Mouse (Mus musculus) ES-E14 (cell line): ENCODE results near the gene Fmnl3. TPM values are rescaled to one million over a fixed set of nuclear protein-coding genes. Genes with fewer than 3 reads are reported as not detected.

Experiments used
- DNase-seq: peaks from one replicate; pipeline ENCODE4 v3.0.0-alpha.2; 2013; ENCODE audit warnings: low read depth, low spot score
- H3K27ac ChIP-seq: 2 replicates; pipeline ENCODE4 v1.5.1; 2012; ENCODE audit warnings: low read depth, mild to moderate bottlenecking, low read length, moderate library complexity, mixed read lengths; ENCODE audit not compliant: poor library complexity, insufficient read depth, severe bottlenecking
- H3K36me3 ChIP-seq: 2 replicates; pipeline ENCODE4 v1.6.1; 2012; ENCODE audit warnings: mild to moderate bottlenecking, low read length, moderate library complexity, mixed read lengths; ENCODE audit not compliant: control insufficient read depth, poor library complexity, insufficient read depth, severe bottlenecking
- H3K4me1 ChIP-seq, 2 experiments: fragments of 150-350 bp in 1 of 2; sonication (generic) in 1 of 2; 2 replicates each; pipeline ENCODE4 v1.6.1; 2012; ENCODE audit warnings: low read length in 2 of 2, mild to moderate bottlenecking in 1 of 2, mixed read lengths in 1 of 2; ENCODE audit not compliant: control insufficient read depth in 2 of 2, insufficient read depth in 2 of 2, poor library complexity in 1 of 2
- H3K4me3 ChIP-seq, 2 experiments: fragments of 150-350 bp in 1 of 2; sonication (generic) in 1 of 2; 2 replicates each; pipeline ENCODE4 v1.5.1; 2012; ENCODE audit warnings: low read length in 2 of 2, low read depth in 1 of 2, mild to moderate bottlenecking in 1 of 2, mixed read lengths in 1 of 2; ENCODE audit not compliant: insufficient read depth in 1 of 2, poor library complexity in 1 of 2, severe bottlenecking in 1 of 2
- H3K9ac ChIP-seq: 2 replicates; pipeline ENCODE4 v1.6.1; 2012; ENCODE audit warnings: low read depth, mild to moderate bottlenecking, low read length, mixed read lengths; ENCODE audit not compliant: poor library complexity, insufficient read depth, severe bottlenecking
- H3K9me3 ChIP-seq: fragments of 150-350 bp; sonication (generic); 2 replicates; pipeline ENCODE4 v1.6.1; 2012; ENCODE audit warnings: low read depth, mild to moderate bottlenecking, low read length; ENCODE audit not compliant: control insufficient read depth, insufficient read depth
- CHD2 ChIP-seq: IDR thresholded peaks from 2 replicates; pipeline ENCODE4 v1.6.1; 2014; ENCODE audit warnings: mild to moderate bottlenecking, low read depth, low read length, inconsistent platforms
- HCFC1 ChIP-seq: IDR thresholded peaks from 2 replicates; pipeline ENCODE4 v1.6.1; 2012; ENCODE audit warnings: low read length, inconsistent platforms, borderline replicate concordance; ENCODE audit not compliant: insufficient read depth
- MAFK ChIP-seq: IDR thresholded peaks from 2 replicates; pipeline ENCODE4 v1.6.1; 2014; ENCODE audit warnings: mild to moderate bottlenecking, low read depth, low read length, inconsistent platforms; ENCODE audit not compliant: insufficient read depth
- ZC3H11A ChIP-seq: IDR thresholded peaks from 2 replicates; pipeline ENCODE4 v1.6.1; 2012; ENCODE audit warnings: low read depth, mild to moderate bottlenecking, inconsistent platforms, low read length, borderline replicate concordance
- ZNF384 ChIP-seq: IDR thresholded peaks from 2 replicates; pipeline ENCODE4 v1.6.1; 2012; ENCODE audit warnings: low read depth, low read length, inconsistent platforms
- in situ Hi-C, 2 experiments: fragments of 600-800 bp; cut with MboI; formaldehyde crosslinking; loops; one replicate each; pipeline ENCODE4 v1.15.1; 2025; ENCODE audit warnings: low sequenced_read_pairs in 2 of 2, inconsistent platforms in 1 of 2; ENCODE audit not compliant: unreplicated experiment in 2 of 2
- total RNA-seq: library from RNA; depleted of rRNA; stranded (reverse); fragments of 300-350 nt; gene quantifications from 2 replicates; pipeline ENCODE4 v1.2.3, GENCODE M21; 2012

Gene Fmnl3
- total RNA-seq, 1 experiment = 16.8 TPM

- Histone ChIP-seq H3K9ac (no peak overlapping the region), H3K9me3 (no peaks in the 10 kb centered on the region), H3K36me3 (no peaks in the 10 kb centered on the region), H3K4me1 (no peaks in the 10 kb centered on the region; a peak in 1 of 4 replicates), H3K4me3 (no peak overlapping the region), H3K27ac (no peak overlapping the region)
- TF ChIP-seq MAFK = no peak
- TF ChIP-seq HCFC1 = no peak
- TF ChIP-seq ZNF384 = no peak
- no peak for TF ChIP-seq CHD2
- TF ChIP-seq ZC3H11A = no peak
- DNase-seq = no peak
- in situ Hi-C loops = no loop called here
Observed at GRCm38 (mm10) chr15:99343414-99344147, 26.7 kb downstream of the Fmnl3 start.

DNA sequence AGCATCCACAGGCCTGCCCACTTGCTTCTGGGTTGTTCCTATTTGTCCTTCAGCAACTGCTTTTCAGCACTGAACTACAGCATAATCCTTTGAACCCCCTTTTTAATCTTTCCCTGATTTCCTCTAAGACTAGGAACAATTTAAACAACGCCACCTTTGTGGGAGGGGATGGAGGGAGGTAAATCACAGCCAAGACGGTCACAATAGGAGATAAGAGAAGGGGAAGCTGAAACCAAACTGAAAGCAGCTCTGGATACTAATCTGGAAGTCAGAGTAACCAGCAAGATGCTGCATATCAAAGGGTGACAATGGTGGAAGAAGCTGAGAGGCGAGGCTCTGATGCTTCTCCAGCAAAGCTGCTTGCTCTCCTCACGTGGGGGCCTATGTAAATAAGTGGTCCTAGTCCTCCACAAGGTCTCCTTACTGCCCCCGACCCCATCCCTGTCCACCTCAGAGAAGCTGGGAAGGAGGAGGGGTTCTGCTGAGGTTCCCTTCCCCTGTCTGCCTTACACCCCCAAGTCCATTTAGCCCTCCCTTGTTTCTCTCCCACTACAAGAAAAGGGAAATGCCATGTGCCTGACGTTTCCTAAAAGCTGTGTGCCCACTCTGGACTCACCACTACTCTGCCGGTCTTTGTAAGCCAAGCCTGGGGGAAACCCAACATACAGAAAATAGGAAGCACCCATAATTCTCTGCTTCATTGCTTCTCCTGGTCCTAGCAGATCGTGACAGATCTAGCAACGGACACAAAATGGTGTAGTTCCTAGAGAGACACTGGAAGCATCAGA, 27.9 kb downstream of the Fmnl3 start:
- in situ Hi-C loops = no loop called here
- Histone ChIP-seq H3K9me3 (no peaks in the 10 kb centered on the region), H3K36me3 (no peaks in the 10 kb centered on the region), H3K9ac (no peak overlapping the region), H3K27ac (no peak overlapping the region), H3K4me1 (no peaks in the 10 kb centered on the region; a peak in 1 of 4 replicates), H3K4me3 (no peak overlapping the region)
- DNase-seq = no peak
- no peak for TF ChIP-seq ZNF384
- no peak for TF ChIP-seq ZC3H11A
- TF ChIP-seq HCFC1 = no peak
- no peak for TF ChIP-seq MAFK
- no peak for TF ChIP-seq CHD2

DNA sequence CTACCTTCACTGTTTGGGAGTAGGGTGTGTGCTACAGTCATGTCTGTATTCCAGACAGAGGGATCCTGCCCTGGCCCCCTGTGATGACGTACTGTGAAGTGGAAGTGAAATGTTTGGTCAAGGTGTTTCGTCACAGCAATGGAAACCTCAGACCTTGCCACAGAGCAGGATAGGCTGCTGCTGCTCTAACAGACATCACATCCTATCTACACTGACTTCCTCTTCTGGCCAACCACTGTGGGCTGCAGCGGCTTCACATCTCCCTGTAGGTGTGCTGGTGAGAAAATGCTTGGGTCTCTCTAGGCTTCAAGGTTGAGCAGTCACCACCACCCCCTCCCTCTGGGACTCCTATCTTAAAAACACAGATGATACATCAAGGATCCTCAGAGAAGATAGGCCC, 29.2 kb downstream of the Fmnl3 start:
- H3K4me3 ChIP-seq = no peak overlapping the region
- H3K9me3 ChIP-seq = no peaks in the 10 kb centered on the region
- H3K36me3 ChIP-seq = no peaks in the 10 kb centered on the region
- H3K4me1 ChIP-seq = no peaks in the 10 kb centered on the region; a peak in 1 of 4 replicates
- in situ Hi-C loops = no loop called here
- no peak for TF ChIP-seq CHD2
- no peak for TF ChIP-seq MAFK
- TF ChIP-seq HCFC1 = no peak
- no peak for TF ChIP-seq ZNF384
- TF ChIP-seq ZC3H11A = no peak
- no peak overlapping the region for H3K9ac ChIP-seq
- no peak for DNase-seq
- H3K27ac ChIP-seq = no peak overlapping the region

GRCm38 (mm10) chr15:99339669-99340068, 30.6 kb downstream of the Fmnl3 start:
- in situ Hi-C loops = no loop called here
- no peak for TF ChIP-seq ZNF384
- TF ChIP-seq MAFK = no peak
- TF ChIP-seq ZC3H11A = no peak
- no peak for TF ChIP-seq HCFC1
- no peak for TF ChIP-seq CHD2
- H3K4me1 ChIP-seq = no peaks in the 10 kb centered on the region; a peak in 1 of 4 replicates
- H3K4me3 ChIP-seq = no peak overlapping the region
- no peak overlapping the region for H3K9ac ChIP-seq
- H3K9me3 ChIP-seq = no peaks in the 10 kb centered on the region
- H3K36me3 ChIP-seq = no peaks in the 10 kb centered on the region
- DNase-seq = no peak
- H3K27ac ChIP-seq = no peak overlapping the region
